Mouse (Mus musculus): ENCODE measurements around the gene Sox9.
A peak's percentile ranks its signal among the peaks of the same experiment; 100 is the strongest.

Gene Sox9

DNA sequence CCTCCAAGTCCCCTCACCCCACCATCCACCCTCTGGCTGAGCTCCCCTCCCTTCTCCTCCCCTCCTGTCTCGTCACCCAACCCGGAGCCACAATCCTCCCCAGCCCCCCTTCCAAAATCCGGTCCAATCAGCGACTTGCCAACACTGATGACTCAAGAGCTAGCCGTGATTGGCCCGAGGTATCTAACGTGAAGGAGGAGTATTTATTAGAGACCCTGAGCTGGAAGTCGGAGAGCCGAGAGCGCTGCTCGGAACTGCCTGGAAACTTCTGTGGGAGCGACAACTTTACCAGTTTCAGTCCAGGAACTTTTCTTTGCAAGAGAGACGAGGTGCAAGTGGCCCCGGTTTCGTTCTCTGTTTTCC lies at the start of gene Sox9:
TSS of gene Sox9 (plus strand) at position 231 of the 363 bp plus-strand sequence.
- DNase-seq (ENCODE audit: low spot score), result peak; percentile 76

- no peak for DNase-seq (ENCODE audit: low spot score)
These were observed 49.6 kb upstream of the Sox9 start for GRCm38 (mm10) chr11:112732401-112732800.

- no peak for DNase-seq (ENCODE audit: low spot score)
These were observed 45.0 kb upstream of the Sox9 start for GRCm38 (mm10) chr11:112737071-112737470.

GRCm38 (mm10) chr11:112739681-112740080 lies 42.3 kb upstream of the Sox9 start:
- DNase-seq (ENCODE audit: low spot score), result no peak

GRCm38 (mm10) chr11:112756516-112756915 lies 25.5 kb upstream of the Sox9 start:
- no peak for DNase-seq (ENCODE audit: low spot score)

DNA sequence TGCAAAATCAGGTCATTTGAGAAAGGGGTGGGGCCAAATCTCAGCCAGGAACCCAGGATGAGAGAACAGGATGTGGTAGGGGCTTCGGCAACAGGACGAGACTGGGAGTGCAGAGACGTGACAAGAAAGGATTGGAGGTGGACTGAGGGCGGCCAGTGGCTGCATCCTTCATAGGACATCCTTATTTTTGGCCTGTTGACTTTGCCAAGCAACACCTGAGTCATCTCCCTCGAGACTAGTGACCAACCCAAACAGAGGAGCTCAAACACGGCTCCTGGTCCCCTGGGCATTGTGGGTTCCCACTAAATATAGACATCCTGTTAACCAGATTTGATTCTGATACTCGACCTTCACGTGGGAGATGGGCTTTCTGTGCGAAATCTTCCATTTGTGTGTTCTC lies 24.0 kb upstream of the Sox9 start:
- no peak for DNase-seq (ENCODE audit: low spot score)

DNA sequence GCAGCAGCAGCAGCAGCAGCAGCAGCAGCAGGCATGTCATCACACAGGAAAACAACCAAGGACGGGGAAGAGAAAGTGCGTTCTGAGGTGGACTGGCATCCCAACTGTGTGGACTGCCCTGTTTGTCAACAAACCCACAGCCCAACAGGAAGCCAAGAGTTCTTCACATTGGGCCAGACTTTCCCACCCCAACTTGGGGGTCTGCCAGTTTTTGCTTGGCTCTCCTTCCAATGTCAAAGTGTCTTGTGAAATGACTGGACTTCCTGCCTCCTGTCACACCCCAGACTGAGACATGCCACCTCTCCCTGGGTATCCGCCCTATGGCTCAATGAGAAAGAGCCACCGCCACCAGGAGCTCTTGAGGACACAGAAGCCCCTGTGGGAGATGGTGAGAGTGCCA lies 15.1 kb upstream of the Sox9 start:
- DNase-seq (ENCODE audit: low spot score), result no peak

GRCm38 (mm10) chr11:112767531-112768041 lies 14.4 kb upstream of the Sox9 start:
- DNase-seq (ENCODE audit: low spot score), result no peak

GRCm38 (mm10) chr11:112772791-112773355 lies 9.2 kb upstream of the Sox9 start:
- peak; percentile 21 for DNase-seq (ENCODE audit: low spot score)

- peak; percentile 42 for DNase-seq (ENCODE audit: low spot score)
These were observed 2.3 kb upstream of the Sox9 start for GRCm38 (mm10) chr11:112779762-112780161.

DNA sequence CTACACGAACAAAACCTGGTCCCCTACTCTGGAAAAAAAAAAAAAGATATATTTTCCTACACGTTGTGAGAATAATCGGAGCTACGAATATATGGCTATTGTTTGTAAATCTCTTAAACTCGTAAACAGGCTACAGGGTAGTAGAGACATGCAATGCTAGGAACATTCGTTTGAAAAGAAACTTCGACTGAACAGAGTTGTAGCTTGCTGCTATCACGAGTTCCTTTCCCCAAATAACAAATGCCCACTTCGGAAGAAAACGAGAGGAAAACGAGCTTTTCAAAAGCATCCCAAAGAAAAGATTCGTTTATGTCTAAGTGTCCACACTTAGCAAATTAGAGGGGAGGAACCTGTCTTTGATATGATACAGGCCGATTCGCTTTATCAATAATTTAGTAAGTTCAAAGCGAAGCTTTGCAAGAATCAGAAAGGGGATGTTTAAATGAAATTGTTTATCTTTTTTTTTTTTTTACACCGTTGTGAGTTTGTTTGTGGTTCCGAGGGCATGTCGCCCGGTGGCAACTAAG lies 1.6 kb upstream of the Sox9 start:
- no peak for DNase-seq (ENCODE audit: low spot score)

- peak; percentile 40 for DNase-seq (ENCODE audit: low spot score)
These were observed 751 bp upstream of the Sox9 start for GRCm38 (mm10) chr11:112781035-112781911.

DNA sequence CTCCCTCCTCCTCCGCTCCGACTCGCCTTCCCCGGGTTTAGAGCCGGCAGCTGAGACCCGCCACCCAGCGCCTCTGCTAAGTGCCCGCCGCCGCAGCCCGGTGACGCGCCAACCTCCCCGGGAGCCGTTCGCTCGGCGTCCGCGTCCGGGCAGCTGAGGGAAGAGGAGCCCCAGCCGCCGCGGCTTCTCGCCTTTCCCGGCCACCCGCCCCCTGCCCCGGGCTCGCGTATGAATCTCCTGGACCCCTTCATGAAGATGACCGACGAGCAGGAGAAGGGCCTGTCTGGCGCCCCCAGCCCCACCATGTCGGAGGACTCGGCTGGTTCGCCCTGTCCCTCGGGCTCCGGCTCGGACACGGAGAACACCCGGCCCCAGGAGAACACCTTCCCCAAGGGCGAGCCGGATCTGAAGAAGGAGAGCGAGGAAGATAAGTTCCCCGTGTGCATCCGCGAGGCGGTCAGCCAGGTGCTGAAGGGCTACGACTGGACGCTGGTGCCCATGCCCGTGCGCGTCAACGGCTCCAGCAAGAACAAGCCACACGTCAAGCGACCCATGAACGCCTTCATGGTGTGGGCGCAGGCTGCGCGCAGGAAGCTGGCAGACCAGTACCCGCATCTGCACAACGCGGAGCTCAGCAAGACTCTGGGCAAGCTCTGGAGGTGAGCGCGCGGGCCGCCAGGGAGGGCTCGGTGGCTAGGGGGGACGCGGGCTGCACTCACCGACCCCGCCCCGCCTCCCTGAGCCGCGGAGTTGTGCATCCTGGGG lies 515 bp downstream of the Sox9 start:
- peak; percentile 60 for DNase-seq (ENCODE audit: low spot score)

GRCm38 (mm10) chr11:112783401-112784346 lies 1.6 kb downstream of the Sox9 start:
- DNase-seq (ENCODE audit: low spot score), result no peak

GRCm38 (mm10) chr11:112784347-112784902 lies 2.4 kb downstream of the Sox9 start:
- no peak for DNase-seq (ENCODE audit: low spot score)

GRCm38 (mm10) chr11:112784903-112785381 lies 2.9 kb downstream of the Sox9 start:
- DNase-seq (ENCODE audit: low spot score), result no peak

GRCm38 (mm10) chr11:112785581-112785980 lies 3.6 kb downstream of the Sox9 start:
- DNase-seq (ENCODE audit: low spot score), result no peak

GRCm38 (mm10) chr11:112786427-112786826 lies 4.4 kb downstream of the Sox9 start:
- DNase-seq (ENCODE audit: low spot score), result no peak

DNA sequence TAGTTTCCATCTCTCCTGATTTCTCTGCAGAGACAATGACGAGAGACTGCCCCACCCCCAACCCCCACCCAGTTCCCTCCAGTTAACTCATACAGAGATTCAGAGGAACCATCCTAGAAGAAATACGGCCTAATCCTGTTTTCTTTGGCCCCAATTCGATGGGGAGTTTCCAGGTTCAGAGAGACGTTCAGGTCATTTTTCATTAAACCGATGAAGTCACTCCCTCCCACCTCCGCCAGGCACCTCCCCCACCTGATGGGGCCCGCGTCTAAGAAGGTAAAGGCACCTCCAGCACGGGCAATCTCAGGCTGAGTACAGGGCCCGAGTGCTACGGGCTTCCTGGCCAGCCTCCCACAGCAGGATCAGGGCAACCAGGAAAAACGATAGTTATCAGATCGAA lies 6.3 kb downstream of the Sox9 start:
- no peak for DNase-seq (ENCODE audit: low spot score)

DNA sequence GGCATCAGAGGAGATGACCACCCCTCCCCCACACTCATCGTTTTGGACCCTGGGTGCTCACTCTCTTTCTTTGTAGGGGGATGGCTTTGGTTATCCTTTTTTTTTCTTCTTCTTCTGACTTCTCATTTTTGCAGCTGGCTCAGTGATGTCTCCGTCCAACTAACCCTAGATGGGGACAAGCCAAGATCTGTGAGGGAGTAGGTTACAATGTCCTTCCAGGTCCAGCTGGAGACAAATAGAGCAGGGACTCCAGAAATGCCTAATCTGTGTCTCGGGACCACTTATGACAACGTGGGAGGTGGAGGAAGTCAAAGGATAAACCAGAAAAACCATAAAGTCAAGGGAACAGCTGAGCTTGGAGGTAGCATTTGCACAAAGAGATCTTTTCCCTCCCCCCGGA lies 14.4 kb downstream of the Sox9 start:
- DNase-seq (ENCODE audit: low spot score), result no peak
